In the genomic region with DNA sequence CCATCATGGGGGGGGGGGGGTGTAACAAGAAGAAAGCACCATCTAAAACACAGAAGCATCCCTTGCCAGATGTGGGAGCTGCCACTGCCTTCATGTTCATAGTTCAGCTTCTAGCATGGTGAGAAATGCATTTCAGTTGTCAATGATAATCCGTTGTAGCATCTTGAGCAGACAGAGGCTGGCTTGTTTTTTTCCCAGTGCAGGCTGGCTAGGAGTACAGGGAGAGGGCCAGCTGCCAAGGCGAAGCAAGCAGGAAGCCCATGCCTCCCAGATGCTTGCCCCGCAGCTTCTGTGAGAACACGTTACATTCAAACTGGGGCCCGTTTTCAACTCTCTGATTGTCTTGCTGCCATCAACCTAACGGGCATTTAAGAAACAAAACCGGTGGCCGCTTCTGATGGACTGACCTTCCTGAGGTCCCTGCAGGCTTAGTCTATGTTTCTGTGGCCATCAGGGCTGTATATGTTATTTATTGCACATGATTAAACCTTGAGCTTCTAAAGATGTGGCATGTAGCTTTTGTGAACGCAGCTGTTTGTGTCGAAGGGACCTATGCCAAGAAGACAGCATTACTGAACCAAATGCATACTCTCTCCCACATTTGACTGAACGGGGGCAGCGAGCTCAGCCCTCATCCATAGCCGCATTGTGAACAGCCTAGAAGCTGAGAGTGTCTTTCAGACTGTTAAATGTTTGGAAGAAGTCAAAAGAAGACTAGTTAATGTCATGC, we compare ENCODE assay signal across 11 mouse cellular contexts. TPM values are rescaled to one million over a fixed set of nuclear protein-coding genes. Genes with fewer than 3 reads are reported as not detected.
DNase-seq lines count a peak whose midpoint lies in the region; ATAC-seq and TF ChIP-seq lines count a peak whose summit lies in the region.
"Had no signal": no experiment of that assay in that cellular context is flagged by ENCODE, and none has a peak within 500 bp of the region (broad histone marks: within the 10 kb centered on the region; RNA-seq: fewer than 3 reads in every experiment).

No protein-coding gene starts in this region.

- H3K27ac ChIP-seq in midbrain, embryonic 10.5 days (replicated peaks): peak overlapping the region; percentile 53
- no peak overlapping the region; the same call in 1 of the 2 replicates for H3K27ac ChIP-seq in midbrain, embryonic 11.5 days (ENCODE audit: low read depth, low read length)
- no peak overlapping the region for H3K27ac ChIP-seq in neural tube, embryonic 14.5 days (ENCODE audit: low read depth, low read length)
- no peak overlapping the region for H3K27ac ChIP-seq in thymus, adult 2 months (ENCODE audit: control insufficient read depth, insufficient read depth, low read length)
- H3K27ac ChIP-seq: layer of hippocampus, adult 2 months had no signal

- H3K27me3 ChIP-seq in midbrain, embryonic 10.5 days (ENCODE audit: low read depth, poor library complexity, severe bottlenecking): peaks cover 10% of the 10 kb centered on the region; the same call in 1 of the 2 replicates
- no peaks in the 10 kb centered on the region for H3K27me3 ChIP-seq in midbrain, embryonic 11.5 days (ENCODE audit: control insufficient read depth, insufficient read depth, low read length)
- H3K27me3 ChIP-seq in neural tube, embryonic 14.5 days (ENCODE audit: control insufficient read depth, insufficient read depth, low read length): no peaks in the 10 kb centered on the region
- H3K27me3 ChIP-seq in thymus, adult 2 months (ENCODE audit: control insufficient read depth, insufficient read depth, low read length): no peaks in the 10 kb centered on the region

- no peak for ATAC-seq in midbrain, embryonic 11.5 days (ENCODE audit: low FRiP score)
- ATAC-seq in neural tube, embryonic 14.5 days (ENCODE audit: low read depth): peak; percentile 54; the same call in 1 of the 2 replicates
- ATAC-seq: inflammation-experienced regulatory T-cells, adult 6 months; liver, postnatal 0 days had no signal

- no peak overlapping the region for H3K4me3 ChIP-seq in midbrain, embryonic 10.5 days
- no peak overlapping the region for H3K4me3 ChIP-seq in midbrain, embryonic 11.5 days (ENCODE audit: low read depth, low read length)
- no peak overlapping the region for H3K4me3 ChIP-seq in neural tube, embryonic 14.5 days (ENCODE audit: low read depth, low read length)
- no peak overlapping the region for H3K4me3 ChIP-seq in thymus, adult 2 months (ENCODE audit: control insufficient read depth, insufficient read depth, low read length)
- H3K4me3 ChIP-seq: layer of hippocampus, adult 2 months had no signal

- no peak overlapping the region for H3K9ac ChIP-seq in midbrain, embryonic 11.5 days (ENCODE audit: low read length)
- H3K9ac ChIP-seq in neural tube, embryonic 14.5 days (replicated peaks; ENCODE audit: low read depth, low read length): 0 out of 2 replicates have a peak overlapping the region, but pooled peaks have one; percentile 11
- H3K9ac ChIP-seq: liver, postnatal 0 days had no signal

- no peaks in the 10 kb centered on the region for H3K9me3 ChIP-seq in midbrain, embryonic 10.5 days (replicated peaks)
- H3K9me3 ChIP-seq in midbrain, embryonic 11.5 days (ENCODE audit: control insufficient read depth, low read length): no peaks in the 10 kb centered on the region
- no peaks in the 10 kb centered on the region for H3K9me3 ChIP-seq in neural tube, embryonic 14.5 days (ENCODE audit: control insufficient read depth, low read length)

- H3K4me2 ChIP-seq in midbrain, embryonic 11.5 days: no peak overlapping the region
- H3K4me2 ChIP-seq in neural tube, embryonic 14.5 days (ENCODE audit: low read depth, low read length): peak overlapping the region; percentile 19; the same call in 1 of the 2 replicates

- peaks cover 6% of the 10 kb centered on the region; the same call in 1 of the 2 replicates for H3K36me3 ChIP-seq in midbrain, embryonic 10.5 days
- H3K36me3 ChIP-seq in midbrain, embryonic 11.5 days (ENCODE audit: control insufficient read depth, insufficient read depth, low read length): no peaks in the 10 kb centered on the region
- no peaks in the 10 kb centered on the region for H3K36me3 ChIP-seq in neural tube, embryonic 14.5 days (ENCODE audit: control insufficient read depth, insufficient read depth, low read length)
- no peaks in the 10 kb centered on the region for H3K36me3 ChIP-seq in thymus, adult 2 months (ENCODE audit: control insufficient read depth, insufficient read depth, low read length)

- no peak for TF ChIP-seq CTCF in thymus, adult 2 months (IDR thresholded peaks at IDR 0.05; ENCODE audit: borderline replicate concordance, control insufficient read depth, extremely low read depth, insufficient read depth, low read length, poor library complexity)

- DNase-seq in midbrain, embryonic 10.5 days (ENCODE audit: low spot score): no peak
- DNase-seq in midbrain, embryonic 11.5 days (ENCODE audit: low spot score, missing footprints): no peak
- peak; percentile 68 for DNase-seq in fibroblast of lung, adult 2 months (ENCODE audit: low read depth)
- DNase-seq in layer of hippocampus, adult 9-10 months (ENCODE audit: low spot score): peak; percentile 5
- DNase-seq in thymus, adult 2 months: no peak
- DNase-seq in heart, adult 11 months: no peak
- DNase-seq: adrenal gland, adult 8-10 months; liver, postnatal 0 days had no signal

- 91% methylated on average over 13 of the region's 13 CpGs for WGBS in midbrain, embryonic 10.5 days
- 90% methylated on average over 13 of the region's 13 CpGs for WGBS in midbrain, embryonic 11.5 days
- WGBS in neural tube, embryonic 14.5 days: 35% methylated on average over 13 of the region's 13 CpGs
- 95% methylated on average over 13 of the region's 13 CpGs for WGBS in thymus, adult 2 months

- TF ChIP-seq POLR2A in thymus, adult 2 months (IDR thresholded peaks at IDR 0.05; ENCODE audit: control insufficient read depth, extremely low read depth, insufficient read depth, low read length, poor library complexity): no peak

- H3K4me1 ChIP-seq in midbrain, embryonic 10.5 days: peaks cover 82% of the 10 kb centered on the region
- peaks cover 26% of the 10 kb centered on the region for H3K4me1 ChIP-seq in midbrain, embryonic 11.5 days (ENCODE audit: control insufficient read depth, insufficient read depth, low read length)
- peaks cover 16% of the 10 kb centered on the region; the same call in 1 of the 2 replicates for H3K4me1 ChIP-seq in neural tube, embryonic 14.5 days (ENCODE audit: control insufficient read depth, insufficient read depth, low read length)
- H3K4me1 ChIP-seq in thymus, adult 2 months (replicated peaks; ENCODE audit: control insufficient read depth, insufficient read depth, low read length): peaks cover 10% of the 10 kb centered on the region

RNA-seq across cellular contexts. Expression of a gene that starts 53.9 kb away (rescaled TPM):
- polyA plus RNA-seq in midbrain, embryonic 10.5 days (2016; fragmentation: Nextera tagmentation; extraction: Ambion mirVana): 74.7 and 86.0 TPM in 2 replicates
- polyA plus RNA-seq in midbrain, embryonic 11.5 days (2014; fragmentation: Nextera tagmentation; extraction: Ambion mirVana): 72.8 and 75.4 TPM in 2 replicates
- 20.0 and 21.3 TPM in 2 replicates for polyA plus RNA-seq in neural tube, embryonic 14.5 days (2014; fragmentation: Nextera tagmentation; extraction: Ambion mirVana)
- 26.1 and 29.9 TPM in 2 replicates for polyA plus RNA-seq in thymus, adult 2 months (2012; rRNA removed)

Comparison
In these comparisons a context has a peak if more than half of its experiments do, and no peak if none do; other contexts are left out.
1. DNase-seq: peak in fibroblast of lung, adult 2 months (single experiment) and layer of hippocampus, adult 9-10 months (single experiment); none in midbrain, embryonic 10.5 days (single experiment), midbrain, embryonic 11.5 days (single experiment), thymus, adult 2 months (single experiment) and heart, adult 11 months (single experiment).